Mouse (Mus musculus): ENCODE results near the gene Rasl10b.

The Rasl10b gene

DNA sequence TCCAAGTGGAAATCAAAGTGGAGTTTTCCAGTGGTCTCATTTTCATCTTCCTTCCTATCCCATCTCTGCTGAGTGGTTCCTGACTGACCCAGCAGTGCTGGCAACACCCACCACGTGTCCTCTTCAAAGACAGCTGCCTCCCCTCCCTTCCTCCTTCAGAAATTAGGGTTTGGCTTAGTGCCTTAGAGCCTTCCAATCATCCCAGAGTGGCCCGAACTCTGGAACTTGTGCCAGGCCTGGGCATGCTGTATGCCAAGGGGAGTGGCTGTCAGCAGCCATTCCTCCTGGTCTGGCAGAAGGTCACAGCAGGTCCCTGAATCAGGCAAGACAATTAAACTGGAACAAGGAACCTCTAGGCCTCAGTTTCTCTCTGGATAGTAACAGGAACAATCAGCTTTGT is 57.0 kb downstream of the Rasl10b start:
- DNase-seq (ENCODE audit: low read depth) = no peak

DNA sequence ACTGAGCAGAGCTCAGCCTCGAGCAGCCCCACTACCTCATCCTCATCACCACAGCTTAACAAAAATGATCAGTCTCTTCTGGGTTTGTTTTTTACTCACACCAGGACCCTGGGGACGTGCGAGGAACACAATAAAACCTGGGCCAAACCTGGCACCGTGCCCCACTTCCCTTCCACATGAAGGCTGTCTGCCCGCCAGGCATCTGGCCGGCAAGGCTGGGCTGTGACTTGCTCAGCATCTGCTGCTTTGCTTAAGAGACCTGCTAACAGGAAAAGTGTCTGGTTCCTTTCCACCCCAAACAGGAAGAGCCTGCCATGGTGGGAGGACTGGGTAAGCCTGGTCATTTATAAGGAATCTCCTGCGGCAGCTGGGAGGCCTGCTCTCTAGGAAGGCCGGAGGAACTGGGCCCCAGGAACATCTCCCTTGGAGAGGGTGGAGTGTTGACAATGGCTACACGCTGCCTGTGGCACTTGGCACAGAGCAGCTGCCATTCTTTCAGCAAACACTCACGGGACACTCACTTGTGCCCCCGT is 58.2 kb downstream of the Rasl10b start:
- peak; percentile 67 for DNase-seq (ENCODE audit: low read depth)

DNA sequence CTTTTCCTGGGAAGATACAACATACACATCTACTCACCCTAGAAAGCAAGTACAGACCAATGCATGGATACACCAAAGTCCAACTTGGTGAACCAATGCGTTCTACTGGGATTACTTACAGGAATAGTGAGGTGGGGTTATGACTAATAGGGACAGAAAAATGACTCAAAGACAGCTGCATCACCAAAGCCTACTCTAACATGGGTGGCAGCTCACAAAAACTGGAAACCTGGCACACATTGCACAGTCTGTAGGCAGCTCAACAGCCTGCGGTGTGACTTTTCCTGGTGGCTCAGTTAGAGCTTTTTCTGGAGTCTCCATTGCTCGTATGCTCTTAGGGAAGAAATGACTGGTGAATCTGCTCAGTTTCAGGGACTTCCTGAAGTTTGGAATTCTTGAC is 59.8 kb downstream of the Rasl10b start:
- no peak for DNase-seq (ENCODE audit: low read depth)

All from 416B (cell line).